Mouse (Mus musculus): ENCODE data around the gene Tle1.

The Tle1 gene

DNA sequence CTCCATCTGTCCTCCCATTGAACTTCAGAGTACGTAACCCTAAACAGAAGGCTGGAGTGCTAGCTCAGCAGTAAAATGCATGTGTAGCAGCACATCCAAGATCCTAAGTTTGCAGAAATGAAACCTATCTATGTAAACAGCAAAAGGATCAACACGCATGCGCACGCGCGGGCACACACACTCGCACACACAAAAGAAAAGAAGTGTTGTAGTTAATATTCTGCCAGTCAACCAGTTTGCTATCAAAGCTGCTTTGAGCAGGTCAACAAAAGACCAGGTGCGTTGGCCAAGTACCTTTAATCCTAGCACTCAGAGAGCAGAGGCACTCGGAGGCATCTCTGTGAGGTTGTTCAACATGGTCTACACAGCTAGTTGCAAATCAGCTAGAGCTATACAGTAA is 35.0 kb downstream of the Tle1 start:
- DNase-seq (ENCODE audit: low read depth), result no peak

DNA sequence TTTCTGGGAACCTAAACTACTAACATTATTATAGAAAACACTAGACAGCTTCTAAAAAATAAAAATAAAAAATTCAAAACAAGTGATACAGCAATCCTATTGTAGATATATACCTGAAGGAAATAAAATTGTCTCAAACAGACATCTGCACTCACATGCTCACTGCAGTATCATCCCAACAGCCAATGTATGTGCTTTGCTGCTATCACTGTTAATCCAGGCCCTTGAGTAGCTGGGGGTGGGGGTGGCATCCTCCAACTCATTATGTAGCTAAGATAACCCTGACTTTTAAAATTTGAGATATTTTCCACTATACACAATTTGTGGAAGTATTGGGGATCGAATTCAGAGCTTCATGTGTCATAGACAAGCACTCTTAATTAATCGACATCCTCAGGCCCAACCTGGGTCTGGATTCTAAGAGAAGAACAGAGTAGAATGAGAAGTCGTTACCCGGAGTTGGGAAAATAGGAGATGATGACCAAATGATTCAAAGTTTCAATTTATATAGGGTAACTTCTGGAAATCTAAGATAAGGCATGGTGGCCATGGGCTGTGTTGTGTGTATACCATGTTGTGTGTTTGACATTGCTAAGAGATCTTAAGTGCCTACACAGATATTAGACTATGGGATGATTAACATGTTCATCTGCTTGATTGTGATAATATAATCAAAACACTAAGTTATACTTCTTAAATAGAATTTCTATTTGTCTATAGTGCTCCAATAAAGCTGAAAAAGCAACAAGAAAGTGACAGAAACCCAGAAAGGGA is 38.1 kb downstream of the Tle1 start:
- no peak for DNase-seq (ENCODE audit: low read depth)

DNA sequence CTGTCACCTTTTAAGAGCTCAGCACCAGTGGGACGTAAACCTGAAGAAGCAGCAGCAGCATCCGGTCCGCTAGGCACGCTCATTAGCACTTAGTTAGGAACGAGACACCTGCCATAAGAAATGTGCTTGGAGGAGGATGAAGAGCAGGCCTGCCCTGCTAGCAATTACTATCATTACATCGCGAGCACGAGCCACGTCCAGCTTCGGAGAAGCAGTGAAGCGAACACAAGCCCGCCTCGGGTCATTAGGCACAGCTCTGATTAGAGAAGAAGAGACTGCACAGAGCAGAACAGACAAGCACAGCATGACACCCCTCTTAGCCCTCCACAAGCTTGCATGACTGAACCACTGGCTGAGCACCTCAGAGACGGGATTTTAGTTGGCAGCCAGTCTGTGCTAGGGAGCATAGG is 40.6 kb downstream of the Tle1 start:
- DNase-seq (ENCODE audit: low read depth), result no peak

DNA sequence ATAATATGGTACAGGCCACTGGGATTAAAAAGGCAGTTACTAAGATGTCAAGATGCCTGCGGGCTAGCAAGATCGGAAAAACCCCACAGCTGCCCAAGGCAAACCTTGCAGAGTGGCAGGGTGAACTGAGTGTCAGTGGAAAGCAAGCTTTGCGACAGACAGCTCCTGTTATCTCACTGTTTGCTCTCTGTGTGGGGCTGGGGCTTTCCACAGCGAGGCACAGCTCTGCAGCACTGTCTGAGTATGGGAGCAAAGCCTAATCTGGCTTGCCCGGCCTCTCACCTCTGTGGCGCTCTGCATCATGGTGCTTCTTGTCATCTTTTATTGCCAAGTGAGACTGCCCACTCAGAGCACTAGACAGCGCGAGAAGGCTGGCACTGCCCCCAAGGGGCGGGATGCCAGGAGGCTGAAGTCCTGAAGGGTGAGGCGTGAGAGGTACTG is 42.8 kb downstream of the Tle1 start:
- no peak for DNase-seq (ENCODE audit: low read depth)

DNA sequence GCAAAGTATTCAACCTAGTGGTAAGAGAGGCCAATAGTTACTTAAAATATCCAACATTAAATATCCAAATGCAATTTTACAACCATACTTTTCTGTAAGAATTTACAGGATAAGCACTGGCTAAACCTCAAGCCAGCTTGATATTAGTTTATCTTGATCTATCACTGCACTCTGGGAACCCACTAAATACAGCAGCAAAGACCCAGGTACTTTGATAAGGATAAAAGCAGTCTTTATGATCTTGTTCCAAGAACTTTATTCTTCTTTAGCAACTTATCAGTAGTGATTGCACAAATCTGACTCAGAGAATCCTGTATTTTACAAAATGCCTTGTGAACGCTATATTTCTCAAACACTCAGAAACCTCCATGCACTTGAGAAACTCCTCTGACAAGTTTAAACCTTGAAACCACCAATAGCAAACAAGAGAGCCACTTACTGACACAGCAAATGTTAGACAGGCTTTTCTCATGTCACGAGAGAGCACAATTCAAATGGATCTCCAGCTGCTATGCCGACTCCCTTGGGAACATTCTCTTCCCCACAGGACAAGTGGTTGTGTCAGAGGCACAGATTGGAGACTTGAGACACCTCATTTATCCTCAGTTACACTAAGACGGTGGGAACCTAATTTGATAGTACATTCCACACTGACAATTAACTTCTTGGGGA is 50.1 kb downstream of the Tle1 start:
- DNase-seq (ENCODE audit: low read depth), result no peak

DNA sequence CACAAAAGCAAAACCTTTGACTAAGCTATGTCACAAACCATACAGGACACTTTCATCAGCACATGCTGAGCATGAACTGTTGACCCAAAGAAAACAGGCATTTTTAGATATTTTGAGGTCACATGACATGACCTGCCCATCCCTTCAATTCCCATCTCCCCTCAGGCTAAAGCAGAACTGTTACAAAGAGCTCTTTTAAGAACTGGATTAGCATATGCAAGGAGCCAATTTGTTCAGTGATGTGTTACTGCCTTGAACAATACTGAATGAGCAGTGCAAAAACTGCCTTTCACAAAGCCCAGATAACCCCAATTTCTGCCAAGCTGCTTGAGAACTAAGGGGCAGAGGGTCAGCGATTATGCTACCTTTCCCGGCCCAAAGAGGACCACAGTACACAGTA is 54.7 kb downstream of the Tle1 start:
- DNase-seq (ENCODE audit: low read depth), result no peak

DNA sequence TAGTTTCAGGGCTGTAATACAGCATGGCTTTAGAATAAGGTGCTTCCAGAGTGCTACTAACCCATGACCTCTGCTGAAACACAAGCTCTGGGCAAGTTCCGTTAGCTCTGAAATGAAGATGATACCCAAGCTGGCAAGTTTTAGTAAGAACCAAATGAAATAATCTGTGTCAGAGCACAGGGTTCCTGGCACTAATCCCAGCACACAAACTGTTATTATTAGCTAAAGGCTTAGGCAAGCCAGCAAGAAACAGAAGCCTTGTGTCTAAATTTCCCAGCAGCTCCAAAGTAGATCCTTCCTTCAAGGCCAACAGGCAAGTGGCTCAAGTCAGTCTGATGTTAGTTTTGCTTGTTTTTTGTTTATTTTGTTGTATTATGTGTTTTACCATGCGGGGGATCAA is 56.2 kb downstream of the Tle1 start:
- DNase-seq (ENCODE audit: low read depth), result no peak

DNA sequence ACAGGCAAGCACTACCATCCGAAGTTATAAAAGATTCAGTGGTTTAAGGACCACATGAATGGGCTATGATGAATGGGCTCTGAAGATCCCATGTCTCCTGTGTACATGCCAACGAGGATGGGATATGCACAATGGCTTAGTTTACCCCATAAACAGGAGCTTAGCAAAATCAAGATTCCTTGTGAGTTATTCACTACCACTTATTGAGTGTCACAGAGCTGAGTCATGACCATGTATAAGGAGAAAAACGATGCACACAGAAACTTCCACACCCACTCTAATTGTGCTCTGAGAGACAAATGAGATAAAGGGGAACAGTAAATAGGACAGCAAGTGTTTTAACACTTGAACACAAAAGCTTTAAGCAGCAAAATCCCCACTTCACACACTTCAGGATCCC is 60.0 kb downstream of the Tle1 start:
- DNase-seq (ENCODE audit: low read depth), result no peak

DNA sequence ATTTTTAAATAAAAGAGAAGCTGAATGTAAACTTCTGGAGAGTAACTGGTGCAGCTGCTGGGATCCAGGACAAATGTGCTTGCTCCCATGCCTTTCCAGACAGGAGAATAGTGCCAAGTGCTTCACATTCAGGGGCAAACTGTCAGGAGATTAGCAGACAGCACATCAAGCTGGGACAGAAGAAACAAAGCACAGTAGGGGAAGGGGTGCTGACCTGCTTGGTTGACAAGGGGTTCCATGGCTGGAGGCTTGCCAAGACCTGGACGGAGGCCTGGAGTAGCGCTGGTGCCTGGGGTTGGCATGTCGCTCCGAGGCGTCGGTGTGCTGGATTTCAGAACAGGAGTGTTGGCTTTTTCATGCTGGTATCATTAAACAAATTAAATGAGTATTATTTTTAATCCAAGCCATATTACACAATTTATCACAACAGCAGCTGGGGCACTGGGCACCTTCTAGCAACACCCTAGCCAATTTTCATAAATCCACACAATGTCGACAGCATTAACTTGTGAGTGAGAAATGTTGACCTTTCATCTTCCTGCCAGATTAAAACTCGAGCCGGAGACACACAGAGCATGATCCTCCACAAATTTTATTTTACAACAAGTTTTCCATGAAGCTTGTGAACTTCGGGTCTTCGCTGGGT is 61.1 kb downstream of the Tle1 start:
- no peak for DNase-seq (ENCODE audit: low read depth)

DNA sequence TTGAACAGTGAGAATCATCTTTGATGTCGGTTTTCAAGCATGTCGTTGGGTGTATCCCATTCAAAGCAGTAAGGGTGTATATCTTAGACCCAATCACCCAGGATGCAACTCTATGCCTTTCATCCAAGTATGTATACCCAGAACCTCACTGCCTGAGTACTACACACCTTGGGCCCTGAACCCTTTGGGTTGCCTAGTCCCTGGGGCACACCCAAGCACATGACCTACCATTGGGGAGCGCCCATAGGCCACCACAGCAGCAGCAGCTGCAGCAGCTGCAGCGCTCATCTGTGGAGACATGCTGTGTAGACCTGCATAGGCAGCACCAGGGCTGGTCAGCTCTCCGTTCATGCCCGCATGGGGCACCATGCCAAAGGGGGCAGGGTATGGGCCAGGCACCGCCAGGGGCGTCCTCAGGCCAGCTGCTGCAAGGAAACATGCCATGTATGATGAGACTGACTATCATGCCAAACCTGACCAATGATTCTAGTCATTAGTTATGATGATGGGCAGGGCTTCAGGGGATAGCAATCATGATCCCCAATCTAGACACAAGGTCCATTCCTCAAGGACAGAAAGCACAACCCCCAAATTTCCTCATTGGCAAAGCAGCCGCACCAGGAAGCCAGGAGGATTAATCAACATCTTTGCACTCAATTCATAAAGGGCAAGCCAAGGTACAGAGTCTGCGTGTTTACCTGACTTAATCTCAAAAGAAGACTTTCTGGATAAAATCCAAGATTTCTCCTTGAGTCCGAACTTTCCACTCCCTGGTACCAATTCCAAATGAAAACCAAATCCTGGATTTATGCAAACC is 62.2 kb downstream of the Tle1 start:
- DNase-seq (ENCODE audit: low read depth), result no peak

DNA sequence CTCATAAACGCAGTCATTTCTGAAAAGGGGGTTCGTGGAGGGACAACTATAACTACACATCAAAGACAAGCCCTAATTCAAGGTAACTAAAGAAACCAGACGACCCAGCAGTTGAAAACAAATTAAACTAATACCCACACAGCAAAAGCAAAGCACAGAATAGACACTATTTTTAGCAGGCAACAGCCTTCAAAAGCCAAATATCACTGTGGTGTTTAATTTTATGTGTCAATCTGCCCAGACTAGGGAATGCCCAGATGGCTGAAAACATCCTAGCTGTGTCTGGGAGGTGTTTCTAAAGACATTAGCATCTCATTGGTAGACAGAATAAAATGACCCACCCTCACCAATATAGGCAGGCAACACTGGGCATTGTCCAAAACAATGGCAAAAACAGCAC is 68.1 kb downstream of the Tle1 start:
- no peak for DNase-seq (ENCODE audit: low read depth)

DNA sequence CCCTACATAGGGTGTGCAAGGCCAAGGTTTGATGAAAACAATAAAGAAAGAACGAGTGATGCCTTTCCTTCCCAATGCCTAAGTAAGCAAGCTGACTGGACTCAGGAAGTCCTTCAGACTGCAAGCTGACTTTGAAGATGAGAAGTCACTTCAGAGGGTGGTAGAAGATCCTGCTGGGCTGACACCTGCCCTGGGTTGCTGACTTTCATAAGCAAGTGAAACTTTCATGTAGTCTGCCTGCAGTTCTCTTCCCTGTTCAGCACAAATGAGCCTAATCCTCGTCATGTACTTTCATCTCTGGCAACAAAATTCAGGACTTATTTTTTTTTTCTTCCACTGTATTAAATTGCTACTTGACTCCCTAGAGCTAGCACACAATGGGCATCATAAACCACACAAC is 73.1 kb downstream of the Tle1 start:
- no peak for DNase-seq (ENCODE audit: low read depth)

DNA sequence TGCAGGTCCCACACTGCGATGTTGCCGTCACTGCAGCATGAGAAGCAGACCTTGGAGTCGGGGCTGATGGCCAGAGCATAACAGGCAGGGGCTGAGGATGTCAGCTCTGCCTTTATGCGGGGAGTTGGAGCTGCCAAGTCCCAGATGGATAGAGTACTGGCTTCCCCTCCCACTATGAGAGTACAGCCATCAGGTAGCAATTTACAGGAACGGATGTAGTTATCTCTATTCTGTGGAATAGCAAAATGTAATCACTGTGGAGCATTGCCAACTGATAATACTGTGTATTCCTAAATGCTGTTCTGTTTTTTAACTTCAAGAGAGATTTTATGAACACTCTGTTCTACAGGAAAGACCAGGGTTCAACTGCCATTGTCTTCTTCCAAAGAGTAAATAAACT is 75.9 kb downstream of the Tle1 start:
- DNase-seq (ENCODE audit: low read depth), result no peak

DNA sequence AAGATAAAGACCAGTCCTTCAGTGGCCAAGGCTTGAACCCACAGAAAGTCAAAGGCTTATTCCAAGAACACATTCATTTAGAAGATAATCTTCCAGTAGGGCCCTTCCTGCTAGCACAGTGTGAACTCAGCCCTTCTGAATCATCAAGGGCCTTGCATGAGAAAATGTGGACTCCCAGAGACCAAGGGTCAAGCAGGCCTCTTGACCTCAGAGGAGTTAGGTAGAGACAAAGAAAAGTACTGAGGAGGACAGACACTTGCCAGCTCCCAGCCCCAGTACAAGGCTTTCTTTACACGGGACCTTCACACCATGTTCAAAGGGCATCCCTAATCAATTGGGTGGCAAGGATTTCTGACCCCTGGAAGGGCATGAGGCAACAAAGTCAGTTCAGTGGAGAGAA is 77.9 kb downstream of the Tle1 start:
- no peak for DNase-seq (ENCODE audit: low read depth)

DNA sequence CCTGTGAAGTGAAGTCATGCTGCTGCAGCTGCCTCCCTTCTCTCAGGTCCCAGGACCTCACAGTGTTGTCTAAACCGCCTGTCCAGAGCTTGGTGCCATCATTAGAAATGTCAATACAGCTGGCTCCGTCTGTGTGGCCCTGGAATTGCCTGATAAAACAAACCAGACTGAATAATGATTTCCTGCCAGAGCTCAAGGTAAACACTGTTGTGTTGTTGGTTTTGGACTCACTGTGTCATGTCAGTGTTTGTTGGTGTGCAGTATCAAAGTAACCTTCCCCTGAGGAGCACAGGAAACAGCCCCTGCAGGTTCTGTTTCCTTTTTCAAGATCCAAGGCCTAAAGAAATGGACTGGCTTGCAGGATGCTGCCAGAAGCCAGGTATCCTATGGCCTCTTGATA is 78.4 kb downstream of the Tle1 start:
- DNase-seq (ENCODE audit: low read depth), result no peak

DNA sequence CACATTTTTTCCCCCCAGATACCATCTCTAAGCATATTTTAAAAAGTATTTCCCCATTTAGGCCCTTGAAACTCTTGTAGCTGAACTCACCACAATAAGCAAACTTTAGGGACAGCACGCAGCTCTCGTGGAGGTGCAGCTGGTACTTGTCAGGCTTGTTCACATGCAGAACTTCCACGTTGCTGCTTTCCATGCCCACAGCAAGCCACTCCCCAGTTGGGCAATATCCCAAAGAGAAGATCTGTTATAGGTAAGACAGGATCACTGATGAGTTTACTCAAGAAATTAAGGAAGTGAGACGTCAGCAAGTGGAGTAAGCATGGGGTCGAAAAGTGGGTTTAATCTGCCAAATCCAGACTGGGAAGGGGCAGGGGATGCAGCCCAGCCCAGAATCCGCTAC is 80.7 kb downstream of the Tle1 start:
- no peak for DNase-seq (ENCODE audit: low read depth)

DNA sequence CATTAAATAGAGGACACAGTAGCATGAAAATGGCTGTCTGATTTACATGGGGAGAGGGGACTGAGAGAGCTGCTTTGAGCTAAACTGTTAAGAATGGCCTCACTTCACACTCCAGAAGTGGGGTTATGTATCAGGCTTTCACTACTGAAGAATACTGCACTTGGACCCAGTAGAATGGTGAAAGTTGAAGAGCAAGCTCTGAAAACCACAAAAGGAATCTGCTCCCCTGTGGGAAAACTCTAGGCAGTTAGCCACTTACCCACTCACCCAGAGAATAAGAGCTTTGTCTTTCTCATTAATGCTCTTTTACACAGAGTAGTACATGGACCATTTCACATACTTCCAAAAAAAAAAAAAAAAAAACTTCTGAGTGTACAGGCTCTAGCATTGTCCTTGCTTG is 95.0 kb downstream of the Tle1 start:
- DNase-seq (ENCODE audit: low read depth), result no peak

DNA sequence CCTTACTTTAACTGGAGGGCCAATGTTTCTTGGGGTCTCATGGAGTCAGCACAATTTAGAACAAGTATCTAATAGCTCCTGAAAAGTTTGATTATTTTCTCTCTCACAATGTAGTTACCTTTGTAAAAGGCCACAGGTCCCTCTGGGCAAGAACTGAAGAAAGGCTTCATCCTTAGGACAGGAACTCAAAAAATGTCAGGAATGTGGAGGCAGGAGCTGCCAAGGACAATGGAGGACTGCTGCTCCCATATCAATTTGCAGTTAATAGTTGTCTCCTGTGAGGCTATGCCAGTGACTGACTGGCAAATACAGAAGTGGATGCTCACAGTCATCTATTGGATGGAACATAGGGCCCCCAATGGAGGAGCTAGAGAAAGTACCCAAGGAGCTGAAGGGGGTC is 96.5 kb downstream of the Tle1 start:
- DNase-seq (ENCODE audit: low read depth), result no peak

DNA sequence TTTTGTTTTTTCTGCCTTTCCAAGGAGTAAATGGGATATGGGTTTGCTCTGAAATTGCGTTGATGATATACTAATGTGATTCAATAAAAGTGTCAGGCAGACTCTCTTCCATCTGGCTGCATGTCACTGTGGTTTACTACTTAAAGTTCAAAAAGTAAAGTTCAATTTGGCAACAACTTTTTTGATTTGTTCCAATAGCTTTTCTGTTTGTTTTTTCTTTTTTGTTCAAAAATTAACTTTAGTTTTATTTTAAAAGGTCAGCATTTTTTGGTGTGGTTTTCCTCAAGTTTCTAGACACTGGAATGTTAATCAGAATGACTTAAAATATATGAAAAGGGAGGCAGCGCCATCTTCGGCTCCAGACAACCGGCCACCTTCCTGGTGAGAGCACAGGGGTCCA is 112.9 kb downstream of the Tle1 start:
- no peak for DNase-seq (ENCODE audit: low read depth)

DNA sequence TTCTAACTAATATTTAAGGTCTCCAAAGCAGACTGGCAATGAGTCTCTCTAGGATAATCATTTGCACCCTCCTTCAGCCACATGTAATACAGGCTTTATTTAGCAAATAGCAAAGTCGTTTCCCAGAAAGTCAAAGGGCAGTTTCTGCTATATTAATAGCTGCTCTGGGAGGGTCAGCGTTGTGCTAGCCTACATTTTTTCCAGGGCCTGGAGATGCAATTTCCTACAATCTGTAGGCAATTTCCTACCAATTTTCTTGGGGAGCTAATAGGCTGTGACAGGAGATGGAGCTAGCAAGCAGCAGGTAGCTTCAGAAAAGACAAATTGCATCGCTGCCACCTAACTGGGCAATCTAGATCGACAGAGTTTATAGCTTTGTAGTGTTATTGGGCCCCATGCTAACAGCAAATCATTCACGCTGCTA is 131.6 kb downstream of the Tle1 start:
- DNase-seq (ENCODE audit: low read depth), result no peak

DNA sequence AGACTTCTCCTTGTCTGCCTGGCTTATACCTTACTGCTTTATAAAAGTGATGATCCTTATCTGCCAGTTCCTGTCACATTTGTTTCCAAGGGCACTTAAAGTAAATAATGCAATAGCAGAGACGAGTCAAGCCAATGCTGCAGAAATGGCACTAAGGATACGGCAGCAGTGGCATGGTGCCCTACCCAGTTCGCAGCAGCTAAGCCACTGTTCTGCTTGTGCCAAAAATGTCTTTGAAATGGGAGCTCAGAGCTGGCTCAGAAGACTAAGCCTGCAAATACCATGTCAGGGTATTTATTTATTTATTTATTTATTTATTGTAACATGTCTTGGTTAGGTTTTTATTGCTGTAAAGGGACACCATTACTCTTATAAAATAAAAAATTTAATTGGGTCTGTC is 132.8 kb downstream of the Tle1 start:
- no peak for DNase-seq (ENCODE audit: low read depth)
